Mouse (Mus musculus) brain, embryonic 14.5 days (tissue): Measurements from ENCODE around the gene Tmem131.

Experiments used
- CTCF ChIP-seq: fragments of 200-500 bp; IDR thresholded peaks from 2 replicates; pipeline ENCODE4 v1.5.1; 2012; ENCODE audit warnings: inconsistent platforms, mild to moderate bottlenecking, moderate library complexity, borderline replicate concordance; ENCODE audit not compliant: insufficient read depth, insufficient read length; ENCODE audit errors: extremely low read depth
- POLR2A ChIP-seq: fragments of 200-500 bp; IDR thresholded peaks from 2 replicates; pipeline ENCODE4 v1.6.1; 2012; ENCODE audit warnings: mild to moderate bottlenecking, inconsistent platforms, borderline replicate concordance; ENCODE audit not compliant: poor library complexity, insufficient read depth, insufficient read length, severe bottlenecking; ENCODE audit errors: extremely low read depth

DNA sequence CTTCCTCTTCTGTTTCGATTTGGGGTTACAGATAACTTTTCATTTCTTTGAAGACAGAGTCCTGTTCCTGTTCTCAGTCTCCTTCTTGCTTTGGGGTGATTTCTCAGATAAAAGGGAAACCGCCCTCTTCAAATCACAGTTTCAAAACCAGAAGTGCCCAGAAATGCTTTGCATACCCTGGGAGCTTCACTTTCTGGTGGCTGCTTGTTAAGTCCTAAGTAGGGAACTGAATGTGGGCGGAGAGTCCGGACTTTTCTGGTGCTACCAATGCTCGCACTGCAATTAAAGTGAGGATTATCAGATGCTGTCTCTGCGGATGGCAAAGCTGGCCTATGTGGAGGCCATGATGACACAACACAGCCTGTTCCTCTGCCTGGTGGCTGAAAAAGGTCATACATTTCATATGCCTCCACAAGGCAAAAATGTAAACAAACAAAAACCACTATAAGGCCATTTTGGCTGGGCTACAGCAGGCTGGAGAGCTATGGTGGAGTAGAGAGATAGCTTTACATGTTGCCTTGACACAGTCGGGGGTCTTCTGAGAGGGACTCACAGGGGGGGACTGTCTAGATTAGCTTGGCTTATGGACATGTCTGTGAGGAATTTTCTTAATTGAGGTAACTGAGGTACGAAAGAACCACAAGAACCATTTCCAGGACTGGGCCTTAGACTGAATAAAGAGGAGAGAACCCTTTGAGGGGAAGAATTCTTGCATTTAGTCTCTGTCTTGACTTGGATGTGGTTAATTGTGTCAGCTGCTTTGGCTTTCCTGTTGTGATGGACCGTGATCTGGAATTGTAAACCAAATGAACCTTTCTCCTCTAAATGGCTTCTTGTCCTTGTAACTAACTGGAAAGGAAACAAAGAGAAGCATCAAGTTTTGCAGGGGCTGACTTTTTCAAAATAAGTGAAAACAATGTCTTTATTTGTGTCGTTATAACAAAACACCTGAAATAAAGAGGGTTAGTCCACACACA is 44.0 kb upstream of the Tmem131 start:
- TF ChIP-seq POLR2A (no peak), CTCF (no peak)
